Mouse (Mus musculus) ES-Bruce4 (cell line): ENCODE data around the gene Trappc12. TPM values are rescaled to one million over a fixed set of nuclear protein-coding genes. Genes with fewer than 3 reads are reported as not detected.

Experiments used
- H3K27ac ChIP-seq: 2 replicates; pipeline ENCODE4 v1.5.1; 2012; ENCODE audit warnings: low read length, inconsistent platforms; ENCODE audit not compliant: insufficient read depth
- H3K27me3 ChIP-seq: 2 replicates; pipeline ENCODE4 v1.6.1; 2012; ENCODE audit warnings: mild to moderate bottlenecking, low read length, inconsistent platforms; ENCODE audit not compliant: control insufficient read depth, poor library complexity, insufficient read depth, severe bottlenecking
- H3K36me3 ChIP-seq: 2 replicates; pipeline ENCODE4 v1.6.1; 2012; ENCODE audit warnings: inconsistent platforms, mild to moderate bottlenecking, low read length, moderate library complexity; ENCODE audit not compliant: control insufficient read depth, poor library complexity, insufficient read depth, severe bottlenecking
- H3K4me1 ChIP-seq: one replicate; pipeline ENCODE4 v1.8.1; 2011; ENCODE audit warnings: low read length; ENCODE audit not compliant: control insufficient read depth, insufficient read depth
- H3K4me3 ChIP-seq: 2 replicates; pipeline ENCODE4 v1.5.1; 2011; ENCODE audit warnings: low read depth, mild to moderate bottlenecking, low read length
- H3K9ac ChIP-seq: 2 replicates; pipeline ENCODE4 v1.6.1; 2012; ENCODE audit warnings: low read depth, mild to moderate bottlenecking, inconsistent platforms; ENCODE audit not compliant: poor library complexity, severe bottlenecking
- H3K9me3 ChIP-seq: replicated peaks from 2 replicates; pipeline ENCODE4 v1.6.1; 2012; ENCODE audit warnings: mild to moderate bottlenecking, low read length, inconsistent platforms; ENCODE audit not compliant: control insufficient read depth, poor library complexity, insufficient read depth, severe bottlenecking
- CTCF ChIP-seq: IDR thresholded peaks from one replicate; pipeline ENCODE4 v1.8.1; 2011; ENCODE audit warnings: low read depth, low read length
- EP300 ChIP-seq: IDR thresholded peaks from 2 replicates; pipeline ENCODE4 v1.6.1; 2011; ENCODE audit warnings: low read depth, low read length; ENCODE audit not compliant: insufficient read depth
- POLR2A ChIP-seq: IDR thresholded peaks from one replicate; pipeline ENCODE4 v1.8.1; 2011; ENCODE audit warnings: low read length; ENCODE audit not compliant: insufficient read depth
- polyA plus RNA-seq: library from polyadenylated mRNA; stranded (reverse); fragments of >200 nt; gene quantifications from 2 replicates; pipeline ENCODE4 v1.2.4, GENCODE M21; 2011; ENCODE audit warnings: low read depth; ENCODE audit not compliant: missing spikeins, insufficient read depth, insufficient read length

Trappc12 gene
- polyA plus RNA-seq, 1 experiment: 29.6 TPM

DNA sequence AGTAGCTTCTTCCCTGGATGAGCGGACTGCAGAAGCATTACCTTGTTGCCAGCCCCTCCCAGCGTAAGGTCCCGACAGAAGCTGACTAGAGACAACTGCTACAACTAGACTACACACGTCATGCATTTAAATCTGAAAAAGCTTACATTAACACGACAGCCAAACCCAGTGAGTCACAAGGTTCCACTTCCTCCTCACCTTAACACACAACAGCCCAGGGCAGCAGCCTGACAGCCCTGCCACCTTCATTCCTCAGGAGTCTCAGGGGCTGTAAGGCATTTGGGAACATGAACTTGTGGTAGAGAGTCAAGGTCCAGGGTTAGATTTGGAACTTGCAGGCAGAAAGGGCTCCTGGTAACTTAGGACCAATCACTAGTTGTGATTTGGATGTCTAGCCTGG is 23.2 kb downstream of the Trappc12 start:
- Histone ChIP-seq H3K9me3 (no peaks in the 10 kb centered on the region), H3K9ac (no peak overlapping the region), H3K36me3 (no peaks in the 10 kb centered on the region), H3K27ac (no peak overlapping the region), H3K4me3 (no peak overlapping the region), H3K27me3 (no peaks in the 10 kb centered on the region), H3K4me1 (no peaks in the 10 kb centered on the region)
- TF ChIP-seq CTCF: no peak
- 0 out of 2 replicates have a peak, but pooled peaks have one; percentile 5 for TF ChIP-seq EP300

DNA sequence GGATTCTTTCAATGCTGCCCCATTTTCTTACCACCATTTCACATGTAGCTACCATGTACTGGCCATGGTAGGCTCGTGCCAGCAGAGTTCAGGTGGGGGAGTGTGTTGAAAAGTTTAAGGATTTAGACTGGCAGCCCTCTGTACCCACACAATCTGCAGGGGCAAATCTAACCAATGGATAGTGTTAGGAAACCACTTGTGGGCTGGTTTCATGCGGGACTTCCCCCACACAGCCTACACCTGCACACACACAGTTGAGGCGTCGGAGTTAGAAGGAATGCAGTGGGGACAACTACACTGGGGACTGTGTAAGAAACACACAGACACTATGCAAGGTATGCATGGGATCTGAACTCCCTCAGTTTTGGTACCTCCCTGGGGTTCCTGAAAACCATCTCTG is 24.1 kb downstream of the Trappc12 start:
- Histone ChIP-seq H3K27me3 (no peaks in the 10 kb centered on the region), H3K9me3 (no peaks in the 10 kb centered on the region), H3K9ac (no peak overlapping the region), H3K36me3 (no peaks in the 10 kb centered on the region), H3K4me1 (no peaks in the 10 kb centered on the region), H3K4me3 (no peak overlapping the region), H3K27ac (no peak overlapping the region)
- no peak for TF ChIP-seq CTCF

DNA sequence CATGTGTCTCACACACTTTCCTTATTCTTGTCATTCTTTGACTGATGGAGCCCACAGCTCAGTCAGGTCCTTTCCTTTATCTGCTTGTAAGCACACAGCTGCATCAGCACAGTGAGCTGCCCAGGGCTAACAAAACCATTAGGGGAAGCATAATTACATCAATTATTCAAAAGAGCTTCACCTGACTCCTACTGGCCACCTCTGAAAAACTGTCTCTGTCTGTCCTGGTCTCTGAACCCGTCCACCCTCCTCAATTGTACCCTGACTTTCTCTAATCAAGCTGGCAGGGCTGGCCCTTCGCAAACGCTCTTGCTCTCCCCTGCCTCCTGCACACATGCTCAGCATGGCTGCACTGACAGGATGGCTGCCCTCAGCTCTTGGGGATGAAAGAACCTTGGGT is 25.9 kb downstream of the Trappc12 start:
- no peak for TF ChIP-seq POLR2A
- no peak for TF ChIP-seq CTCF
- no peak for TF ChIP-seq EP300

DNA sequence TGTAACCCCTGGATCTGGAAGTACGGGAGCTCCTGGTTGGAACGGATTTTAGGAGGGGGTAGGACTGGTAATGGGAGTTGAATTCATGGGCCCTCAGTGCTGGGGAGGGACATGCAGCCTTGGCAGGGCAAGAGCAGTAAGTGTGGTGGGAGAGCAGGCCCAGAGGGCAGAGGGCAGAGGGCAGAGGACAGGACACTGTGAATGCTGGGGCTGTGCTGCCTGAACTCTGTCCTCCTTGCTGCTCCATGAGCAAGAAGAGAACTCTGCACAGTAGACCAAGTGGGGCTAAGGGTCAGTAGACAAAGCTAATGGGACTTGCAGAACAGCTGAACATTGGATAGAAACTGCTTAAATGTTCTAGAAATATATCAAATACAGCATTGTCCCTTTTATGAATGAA is 32.2 kb downstream of the Trappc12 start:
- H3K27ac ChIP-seq: no peak overlapping the region
- no peak for TF ChIP-seq EP300
- TF ChIP-seq POLR2A: no peak
- no peak for TF ChIP-seq CTCF
- H3K4me3 ChIP-seq: no peak overlapping the region
- H3K9ac ChIP-seq: no peak overlapping the region
- H3K4me1 ChIP-seq: no peaks in the 10 kb centered on the region
- no peaks in the 10 kb centered on the region for H3K9me3 ChIP-seq
- no peaks in the 10 kb centered on the region for H3K36me3 ChIP-seq
- no peaks in the 10 kb centered on the region for H3K27me3 ChIP-seq

More for the DNA sequence above, 25.9 kb downstream of the Trappc12 start:
- no peaks in the 10 kb centered on the region for H3K27me3 ChIP-seq
- no peaks in the 10 kb centered on the region for H3K36me3 ChIP-seq
- H3K9me3 ChIP-seq: no peaks in the 10 kb centered on the region
- no peak overlapping the region for H3K4me3 ChIP-seq
- H3K9ac ChIP-seq: no peak overlapping the region
- H3K4me1 ChIP-seq: no peaks in the 10 kb centered on the region
- no peak overlapping the region for H3K27ac ChIP-seq

DNA sequence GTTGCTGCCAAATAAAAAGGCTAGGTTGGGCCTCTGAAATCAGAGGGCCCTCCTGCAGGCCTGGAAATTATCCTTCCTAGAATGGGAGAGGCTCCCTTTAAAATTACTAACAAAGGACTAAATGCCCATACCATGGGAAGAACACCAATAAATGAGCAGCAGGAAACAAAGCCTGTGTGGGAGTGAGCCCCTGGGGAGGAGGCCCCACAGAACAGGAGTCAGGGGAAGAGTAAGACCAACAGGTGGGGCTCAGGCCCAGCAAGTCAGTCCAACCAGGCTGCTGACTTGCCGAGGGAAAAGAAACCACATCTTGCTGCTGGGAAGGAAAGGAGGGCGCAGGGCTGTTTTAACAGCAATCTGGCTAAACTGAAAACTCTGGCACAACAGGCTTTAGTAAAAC is 33.2 kb downstream of the Trappc12 start:
- Histone ChIP-seq H3K36me3 (no peaks in the 10 kb centered on the region), H3K4me3 (no peak overlapping the region)

DNA sequence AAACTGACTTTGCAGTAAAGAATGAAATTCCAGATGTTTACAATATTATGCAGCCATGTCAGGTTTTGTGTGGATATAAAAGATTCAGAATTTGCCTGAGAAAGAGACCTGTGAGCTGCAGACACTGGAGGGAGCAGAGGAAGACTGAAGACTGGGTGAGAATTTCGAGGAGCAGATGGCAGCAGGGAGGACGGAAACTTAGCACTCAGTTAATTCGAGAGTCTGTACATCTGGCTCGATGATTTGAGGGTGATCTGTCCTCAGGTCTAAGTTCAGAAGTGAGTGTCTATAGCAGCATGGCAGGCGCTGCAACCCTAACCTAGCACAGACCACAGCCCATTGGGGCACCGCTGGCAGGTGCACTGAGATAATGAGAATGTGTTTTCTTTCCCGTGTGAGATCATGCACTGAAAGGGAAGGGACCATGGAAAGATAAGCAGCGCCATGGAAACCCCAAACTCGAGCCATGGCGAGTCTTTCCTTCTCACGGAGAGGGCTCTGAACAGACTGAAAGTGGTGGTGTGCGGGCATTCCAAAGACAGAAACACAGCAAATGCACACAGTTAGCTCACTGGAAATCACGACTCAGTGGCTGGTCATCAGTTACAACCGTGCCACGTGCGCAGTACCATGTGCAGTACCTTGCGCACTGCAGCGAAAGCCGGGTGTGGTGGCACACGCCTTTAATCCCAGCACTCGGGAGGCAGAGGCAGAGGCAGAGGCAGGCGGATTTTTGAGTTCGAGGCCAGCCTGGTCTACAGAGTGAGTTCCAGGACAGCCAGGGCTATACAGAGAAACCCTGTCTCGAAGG is 35.2 kb downstream of the Trappc12 start:
- Histone ChIP-seq H3K9ac (no peak overlapping the region), H3K27ac (no peak overlapping the region), H3K4me3 (no peak overlapping the region), H3K9me3 (no peaks in the 10 kb centered on the region), H3K4me1 (no peaks in the 10 kb centered on the region), H3K36me3 (no peaks in the 10 kb centered on the region), H3K27me3 (no peaks in the 10 kb centered on the region)
- no peak for TF ChIP-seq POLR2A
- TF ChIP-seq CTCF: no peak
- no peak for TF ChIP-seq EP300

More for the DNA sequence above, 33.2 kb downstream of the Trappc12 start:
- Histone ChIP-seq H3K9me3 (no peaks in the 10 kb centered on the region), H3K4me1 (no peaks in the 10 kb centered on the region), H3K27ac (no peak overlapping the region), H3K9ac (no peak overlapping the region), H3K27me3 (no peaks in the 10 kb centered on the region)
- TF ChIP-seq EP300 (no peak), CTCF (no peak), POLR2A (no peak)
